Mouse (Mus musculus): ENCODE results near the gene Adgrg6.

Adgrg6 gene

GRCm38 (mm10) chr10:14491838-14492237 lies 53.6 kb downstream of the Adgrg6 start:
- no peak for DNase-seq (ENCODE audit: low spot score in 2 of 2)

- no peak for DNase-seq (ENCODE audit: low spot score in 2 of 2)
Measured at GRCm38 (mm10) chr10:14483257-14483656, 62.2 kb downstream of the Adgrg6 start.

- peak; percentile 11 to 12 for DNase-seq (ENCODE audit: low spot score in 2 of 2)
Measured at GRCm38 (mm10) chr10:14482483-14482882, 63.0 kb downstream of the Adgrg6 start.

GRCm38 (mm10) chr10:14480928-14481327 lies 64.5 kb downstream of the Adgrg6 start:
- peak in 1 of 2 experiments; percentile 32 for DNase-seq (ENCODE audit: low spot score in 2 of 2)

GRCm38 (mm10) chr10:14476393-14476792 lies 69.1 kb downstream of the Adgrg6 start:
- DNase-seq (ENCODE audit: low spot score in 2 of 2): no peak

- no peak for DNase-seq (ENCODE audit: low spot score in 2 of 2)
Measured at GRCm38 (mm10) chr10:14475641-14476040, 69.8 kb downstream of the Adgrg6 start.

GRCm38 (mm10) chr10:14474541-14475305 lies 70.7 kb downstream of the Adgrg6 start:
- no peak for DNase-seq (ENCODE audit: low spot score in 2 of 2)

- no peak for DNase-seq (ENCODE audit: low spot score in 2 of 2)
Measured at GRCm38 (mm10) chr10:14471039-14471550, 74.4 kb downstream of the Adgrg6 start.

- DNase-seq (ENCODE audit: low spot score in 2 of 2): no peak
Measured at GRCm38 (mm10) chr10:14468623-14469022, 76.8 kb downstream of the Adgrg6 start.

GRCm38 (mm10) chr10:14463796-14464511 lies 81.5 kb downstream of the Adgrg6 start:
- no peak for DNase-seq (ENCODE audit: low spot score in 2 of 2)

- no peak for DNase-seq (ENCODE audit: low spot score in 2 of 2)
Measured at GRCm38 (mm10) chr10:14460933-14461514, 84.4 kb downstream of the Adgrg6 start.

GRCm38 (mm10) chr10:14460252-14460932 lies 85.1 kb downstream of the Adgrg6 start:
- no peak for DNase-seq (ENCODE audit: low spot score in 2 of 2)

- DNase-seq (ENCODE audit: low spot score in 2 of 2): no peak
Measured at GRCm38 (mm10) chr10:14459819-14460218, 85.6 kb downstream of the Adgrg6 start.

GRCm38 (mm10) chr10:14459330-14459729 lies 86.1 kb downstream of the Adgrg6 start:
- no peak for DNase-seq (ENCODE audit: low spot score in 2 of 2)

- DNase-seq (ENCODE audit: low spot score in 2 of 2): no peak
Measured at GRCm38 (mm10) chr10:14454481-14454880, 91.0 kb downstream of the Adgrg6 start.

- peak in 1 of 2 experiments; percentile 10 for DNase-seq (ENCODE audit: low spot score in 2 of 2)
Measured at GRCm38 (mm10) chr10:14451811-14452210, 93.6 kb downstream of the Adgrg6 start.

- DNase-seq (ENCODE audit: low spot score in 2 of 2): no peak
Measured at GRCm38 (mm10) chr10:14450073-14450472, 95.4 kb downstream of the Adgrg6 start.

GRCm38 (mm10) chr10:14445590-14446291 lies 99.7 kb downstream of the Adgrg6 start:
- no peak for DNase-seq (ENCODE audit: low spot score in 2 of 2)

- DNase-seq (ENCODE audit: low spot score in 2 of 2): no peak
Measured at GRCm38 (mm10) chr10:14440860-14441579, 104.4 kb downstream of the Adgrg6 start.

- peak in 1 of 2 experiments; percentile 28 for DNase-seq (ENCODE audit: low spot score in 2 of 2)
Measured at GRCm38 (mm10) chr10:14404070-14404469, 141.4 kb downstream of the Adgrg6 start.

GRCm38 (mm10) chr10:14401744-14402143 lies 143.7 kb downstream of the Adgrg6 start:
- DNase-seq (ENCODE audit: low spot score in 2 of 2): no peak

All from left cerebral cortex, adult 9 months (tissue).